Mouse (Mus musculus): ENCODE measurements at regions not wholly inside any gene's neighbourhood (a gene's known extent, or its start where the extent isn't known, plus 50 kb on each side); places are given as distances from the start of the nearest gene placed in this dataset.
"Not testable (repeated sequence)": the region's sequence is repeated elsewhere in the genome, so short reads cannot be mapped to it uniquely, and the experiment has no call there.

DNA sequence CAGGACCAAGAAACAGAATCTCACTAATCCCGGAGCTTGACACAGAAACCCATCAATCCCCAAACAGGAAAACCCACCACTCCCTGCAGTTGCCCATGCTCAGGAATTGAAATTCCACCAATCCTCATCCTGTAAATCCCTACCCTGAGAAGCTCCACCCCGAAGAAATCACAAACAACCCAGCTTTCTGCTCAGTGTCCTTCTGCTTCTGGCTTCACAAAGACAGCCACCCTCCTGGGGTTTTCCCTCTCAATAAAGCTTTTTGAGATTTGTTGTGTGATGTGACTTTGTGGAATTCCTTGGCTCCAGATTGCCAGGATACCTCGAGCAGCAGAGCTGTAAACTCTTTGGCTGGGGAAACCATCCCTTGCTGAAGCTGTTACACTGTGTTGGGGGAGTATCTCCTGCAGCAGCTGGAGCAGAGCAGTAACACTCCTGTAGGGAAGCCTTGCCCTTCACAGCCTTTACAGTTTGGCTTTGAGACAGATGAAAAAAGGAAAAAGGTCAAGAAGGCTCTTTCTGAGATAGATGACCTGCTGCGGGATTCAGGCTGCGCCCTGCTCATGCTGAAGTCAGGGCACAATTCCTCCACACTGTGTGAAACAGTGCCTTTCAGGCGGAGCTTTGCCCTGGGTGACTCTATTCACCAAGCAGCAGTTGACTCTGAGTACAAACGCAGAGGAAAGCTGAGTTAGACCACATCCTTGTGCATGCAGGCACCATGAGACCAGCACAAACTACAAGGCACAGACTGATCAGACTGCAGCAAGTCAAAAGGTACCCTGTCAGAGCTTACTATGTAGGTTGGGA lies 180.6 kb upstream of the Peli2 start:
- Histone ChIP-seq H3K4me1 (ENCODE audit: control insufficient read depth, insufficient read depth, low read length) (no peaks in the 10 kb centered on the region), H3K27me3 (ENCODE audit: control insufficient read depth, insufficient read depth, low read length) (no peaks in the 10 kb centered on the region), H3K4me3 (replicated peaks; ENCODE audit: insufficient read depth, low read depth, low read length) (no peak overlapping the region), H3K27ac (ENCODE audit: insufficient read depth, low read length) (no peak overlapping the region)
- WGBS, result 55% methylated on average over 7 of the region's 7 CpGs
- DNase-seq, result no peak
- TF ChIP-seq CTCF (IDR thresholded peaks at IDR 0.05; ENCODE audit: borderline replicate concordance, insufficient read depth, low read depth, low read length), result no peak
- TF ChIP-seq POLR2A (IDR thresholded peaks at IDR 0.05; ENCODE audit: borderline replicate concordance, insufficient read depth, low read length), result no peak

DNA sequence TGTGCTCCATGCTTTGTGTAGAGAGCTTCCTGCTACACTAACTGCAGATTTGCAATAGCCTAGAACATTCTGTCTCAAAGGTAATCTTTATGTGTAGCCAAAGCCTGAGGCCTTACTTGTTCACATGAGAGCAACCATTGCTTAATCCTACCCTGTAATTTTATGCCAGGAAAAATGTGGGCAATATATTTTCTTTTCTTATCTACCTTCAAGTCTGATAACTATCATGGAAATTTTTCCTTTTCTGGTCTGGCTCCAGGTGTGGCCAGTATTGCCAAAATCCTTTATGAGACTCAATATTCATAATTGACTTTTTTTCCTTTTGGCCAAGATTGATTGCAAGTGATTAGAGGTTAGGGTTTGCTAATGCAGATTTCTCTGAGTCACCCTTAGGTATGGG lies 178.0 kb upstream of the Peli2 start:
- no peaks in the 10 kb centered on the region for H3K27me3 ChIP-seq (ENCODE audit: control insufficient read depth, insufficient read depth, low read length)
- no peak for DNase-seq
- no peak overlapping the region for H3K27ac ChIP-seq (ENCODE audit: insufficient read depth, low read length)
- no peak for TF ChIP-seq POLR2A (IDR thresholded peaks at IDR 0.05; ENCODE audit: borderline replicate concordance, insufficient read depth, low read length)
- TF ChIP-seq CTCF (IDR thresholded peaks at IDR 0.05; ENCODE audit: borderline replicate concordance, insufficient read depth, low read depth, low read length), result no peak
- no peaks in the 10 kb centered on the region for H3K4me1 ChIP-seq (ENCODE audit: control insufficient read depth, insufficient read depth, low read length)
- H3K4me3 ChIP-seq (replicated peaks; ENCODE audit: insufficient read depth, low read depth, low read length), result no peak overlapping the region

GRCm38 (mm10) chr14:47944595-47944994 lies 176.0 kb upstream of the Peli2 start:
- TF ChIP-seq POLR2A (IDR thresholded peaks at IDR 0.05; ENCODE audit: borderline replicate concordance, insufficient read depth, low read length) (no peak), CTCF (IDR thresholded peaks at IDR 0.05; ENCODE audit: borderline replicate concordance, insufficient read depth, low read depth, low read length) (no peak)
- Histone ChIP-seq H3K4me3 (replicated peaks; ENCODE audit: insufficient read depth, low read depth, low read length) (no peak overlapping the region), H3K4me1 (ENCODE audit: control insufficient read depth, insufficient read depth, low read length) (no peaks in the 10 kb centered on the region), H3K27ac (ENCODE audit: insufficient read depth, low read length) (no peak overlapping the region), H3K27me3 (ENCODE audit: control insufficient read depth, insufficient read depth, low read length) (no peaks in the 10 kb centered on the region)
- DNase-seq, result no peak
- WGBS, result 87% methylated on average over 1 of the region's 1 CpGs

DNA sequence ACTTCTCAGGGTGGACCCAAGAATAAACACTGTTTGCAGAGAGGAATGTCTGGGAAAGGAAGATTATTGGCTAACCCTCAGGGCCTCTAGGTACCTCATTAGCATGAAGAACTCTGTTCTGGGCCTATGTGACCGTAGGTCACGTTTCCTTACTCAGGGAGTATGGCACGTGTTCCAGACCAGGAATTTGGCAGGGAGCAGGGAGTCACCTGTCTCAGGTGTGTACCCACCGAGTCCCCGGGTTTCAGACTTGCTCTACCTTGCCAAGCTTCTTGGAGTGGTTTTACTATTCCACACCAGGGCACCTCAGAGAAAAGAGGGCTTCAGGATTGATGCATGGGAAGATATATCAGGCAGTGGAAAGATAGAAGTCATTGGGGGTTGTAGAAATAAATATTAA lies 169.6 kb upstream of the Peli2 start:
- 69% methylated on average over 5 of the region's 5 CpGs for WGBS
- Histone ChIP-seq H3K4me3 (replicated peaks; ENCODE audit: insufficient read depth, low read depth, low read length) (no peak overlapping the region), H3K4me1 (ENCODE audit: control insufficient read depth, insufficient read depth, low read length) (no peaks in the 10 kb centered on the region), H3K27me3 (ENCODE audit: control insufficient read depth, insufficient read depth, low read length) (no peaks in the 10 kb centered on the region), H3K27ac (ENCODE audit: insufficient read depth, low read length) (no peak overlapping the region)
- DNase-seq, result no peak
- TF ChIP-seq POLR2A (IDR thresholded peaks at IDR 0.05; ENCODE audit: borderline replicate concordance, insufficient read depth, low read length) (no peak), CTCF (IDR thresholded peaks at IDR 0.05; ENCODE audit: borderline replicate concordance, insufficient read depth, low read depth, low read length) (no peak)

- no peak for TF ChIP-seq POLR2A (IDR thresholded peaks at IDR 0.05; ENCODE audit: borderline replicate concordance, insufficient read depth, low read length)
- TF ChIP-seq CTCF (IDR thresholded peaks at IDR 0.05; ENCODE audit: borderline replicate concordance, insufficient read depth, low read depth, low read length), result no peak
- no peak for DNase-seq
- 39% methylated on average over 9 of the region's 9 CpGs for WGBS
- Histone ChIP-seq H3K27ac (ENCODE audit: insufficient read depth, low read length) (no peak overlapping the region), H3K4me1 (ENCODE audit: control insufficient read depth, insufficient read depth, low read length) (no peaks in the 10 kb centered on the region), H3K4me3 (replicated peaks; ENCODE audit: insufficient read depth, low read depth, low read length) (no peak overlapping the region), H3K27me3 (ENCODE audit: control insufficient read depth, insufficient read depth, low read length) (no peaks in the 10 kb centered on the region; the same call in 1 of the 2 replicates)
Observed at GRCm38 (mm10) chr14:47958171-47958570, 162.5 kb upstream of the Peli2 start.

DNA sequence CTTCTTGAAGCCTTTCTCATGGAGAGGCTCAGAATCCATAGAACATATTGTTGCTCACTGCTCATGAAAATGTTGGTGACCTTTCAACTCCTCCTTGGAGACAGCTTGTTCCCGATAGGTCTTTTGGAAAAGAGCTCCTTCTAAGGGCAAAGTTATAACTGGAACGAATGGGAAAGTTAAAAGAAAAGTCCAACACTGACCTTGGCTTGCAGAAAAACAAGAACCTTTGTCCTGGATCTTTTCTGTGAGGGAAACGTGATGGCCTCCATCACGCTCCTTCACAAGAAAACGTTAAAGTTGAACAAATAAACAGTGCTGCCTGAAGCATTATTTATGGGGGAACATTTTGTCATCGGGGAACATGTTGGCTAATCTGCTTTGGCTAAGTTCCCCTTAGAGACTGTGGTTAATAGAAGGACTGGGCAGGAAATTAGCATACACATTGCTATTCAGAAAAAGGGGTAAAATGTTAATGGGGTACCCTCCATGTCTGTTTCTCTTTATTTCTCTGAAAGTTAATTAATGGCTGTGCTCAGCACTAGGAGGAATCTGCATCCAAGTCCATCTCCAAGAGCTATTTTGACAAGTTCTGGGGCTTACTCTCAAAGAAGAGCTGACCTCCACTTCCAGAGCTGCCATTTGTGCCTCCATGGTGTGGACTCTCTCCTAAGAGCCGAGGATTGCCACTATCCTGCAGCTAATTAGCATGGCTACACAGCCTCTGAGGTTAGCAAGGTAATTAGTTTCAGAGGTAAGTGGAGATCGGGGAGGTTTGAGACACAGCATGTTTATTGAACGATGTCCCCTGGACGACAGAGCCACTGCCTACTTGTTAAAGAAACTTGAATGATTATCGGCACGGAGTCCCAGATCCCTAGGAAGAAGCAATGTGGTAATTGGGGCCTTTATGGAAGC lies 161.0 kb upstream of the Peli2 start:
- DNase-seq, result no peak

GRCm38 (mm10) chr14:47964806-47965205 lies 155.8 kb upstream of the Peli2 start:
- not testable (repeated sequence) for H3K27ac ChIP-seq (ENCODE audit: insufficient read depth, low read length); H3K4me1 ChIP-seq (ENCODE audit: control insufficient read depth, insufficient read depth, low read length); H3K27me3 ChIP-seq (ENCODE audit: control insufficient read depth, insufficient read depth, low read length); H3K4me3 ChIP-seq (replicated peaks; ENCODE audit: insufficient read depth, low read depth, low read length); DNase-seq
- WGBS, result 89% methylated on average over 4 of the region's 4 CpGs

More for the DNA sequence above, 161.0 kb upstream of the Peli2 start:
- Histone ChIP-seq H3K4me3 (replicated peaks; ENCODE audit: insufficient read depth, low read depth, low read length) (no peak overlapping the region), H3K27me3 (ENCODE audit: control insufficient read depth, insufficient read depth, low read length) (no peaks in the 10 kb centered on the region; the same call in 1 of the 2 replicates), H3K4me1 (ENCODE audit: control insufficient read depth, insufficient read depth, low read length) (no peaks in the 10 kb centered on the region), H3K27ac (ENCODE audit: insufficient read depth, low read length) (no peak overlapping the region)
- 85% methylated on average over 12 of the region's 12 CpGs for WGBS
- TF ChIP-seq POLR2A (IDR thresholded peaks at IDR 0.05; ENCODE audit: borderline replicate concordance, insufficient read depth, low read length) (no peak), CTCF (IDR thresholded peaks at IDR 0.05; ENCODE audit: borderline replicate concordance, insufficient read depth, low read depth, low read length) (no peak)

- no peak overlapping the region for H3K4me3 ChIP-seq (replicated peaks; ENCODE audit: insufficient read depth, low read depth, low read length)
- H3K4me1 ChIP-seq (ENCODE audit: control insufficient read depth, insufficient read depth, low read length), result no peaks in the 10 kb centered on the region
- DNase-seq, result no peak
- 36% methylated on average over 1 of the region's 1 CpGs for WGBS
- H3K27me3 ChIP-seq (ENCODE audit: control insufficient read depth, insufficient read depth, low read length), result no peaks in the 10 kb centered on the region
- H3K27ac ChIP-seq (ENCODE audit: insufficient read depth, low read length), result no peak overlapping the region
- no peak for TF ChIP-seq POLR2A (IDR thresholded peaks at IDR 0.05; ENCODE audit: borderline replicate concordance, insufficient read depth, low read length)
- TF ChIP-seq CTCF (IDR thresholded peaks at IDR 0.05; ENCODE audit: borderline replicate concordance, insufficient read depth, low read depth, low read length), result no peak
Observed at GRCm38 (mm10) chr14:47969871-47970270, 150.8 kb upstream of the Peli2 start.

DNA sequence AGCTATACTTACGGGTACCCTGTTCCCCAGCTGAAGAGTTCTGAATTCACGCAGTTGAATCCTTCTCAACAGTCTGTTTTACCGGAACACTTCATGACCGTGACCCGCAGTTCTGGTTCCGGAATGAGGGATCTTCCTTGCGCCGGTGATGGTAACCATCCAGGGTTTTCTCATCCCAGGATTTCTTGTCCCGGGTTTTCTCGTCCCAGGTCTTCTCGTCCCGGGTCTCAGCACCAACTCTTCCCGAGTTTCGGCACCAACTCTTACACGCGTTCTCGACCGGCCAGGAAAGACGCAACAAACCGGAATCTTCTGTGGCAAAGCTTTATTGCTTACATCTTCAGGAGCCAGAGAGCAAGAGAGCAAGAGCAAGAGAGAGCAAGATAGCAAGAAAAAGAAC lies 147.5 kb upstream of the Peli2 start:
- not testable (repeated sequence) for H3K4me1 ChIP-seq (ENCODE audit: control insufficient read depth, insufficient read depth, low read length); H3K4me3 ChIP-seq (replicated peaks; ENCODE audit: insufficient read depth, low read depth, low read length); H3K27ac ChIP-seq (ENCODE audit: insufficient read depth, low read length); H3K27me3 ChIP-seq (ENCODE audit: control insufficient read depth, insufficient read depth, low read length); DNase-seq
- WGBS, result 97% methylated on average over 20 of the region's 20 CpGs

Measured in cerebellum, adult 2 months (tissue).